Mouse (Mus musculus) spleen, adult 2 months (tissue): ENCODE data around the gene Kcnk7.

Experiments used
- CTCF ChIP-seq: fragments of 200-500 bp; IDR thresholded peaks from 2 replicates; pipeline ENCODE4 v1.5.1; 2011; ENCODE audit warnings: mild to moderate bottlenecking, inconsistent platforms; ENCODE audit not compliant: insufficient read depth, insufficient read length, insufficient replicate concordance; ENCODE audit errors: extremely low read depth
- POLR2A ChIP-seq: fragments of 200-500 bp; IDR thresholded peaks from 2 replicates; pipeline ENCODE4 v1.6.1; 2011; ENCODE audit warnings: low read depth, low read length, inconsistent platforms

DNA sequence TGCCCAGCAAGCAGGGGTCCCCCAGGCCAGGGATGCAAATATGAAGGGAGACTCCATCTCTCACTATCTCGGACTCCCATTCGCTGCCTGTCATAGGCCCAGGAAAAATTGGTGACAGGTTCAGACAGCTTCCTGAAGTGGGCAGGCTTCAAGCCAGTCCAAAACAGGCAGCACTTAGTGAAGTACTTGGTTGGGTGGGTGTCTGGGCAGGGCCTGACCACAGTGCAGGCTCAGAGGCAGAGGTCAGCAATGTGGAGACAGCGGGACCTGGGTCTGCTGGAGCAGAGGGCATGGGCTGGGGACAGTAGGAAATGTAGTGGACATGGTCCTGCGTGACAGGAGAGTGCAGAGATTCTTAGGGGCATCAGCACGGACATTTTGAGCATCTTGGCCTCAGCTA, 12.6 kb upstream of the Kcnk7 start:
- TF ChIP-seq POLR2A (no peak), CTCF (no peak)
